Mouse (Mus musculus): ENCODE measurements around the gene Wdr95. TPM values are rescaled to one million over a fixed set of nuclear protein-coding genes. Genes with fewer than 3 reads are reported as not detected.

Gene Wdr95
- polyA plus RNA-seq, 1 experiment from 2014 or later = not detected

- no peaks in the 10 kb centered on the region for H3K27me3 ChIP-seq
- H3K4me2 ChIP-seq = no peak overlapping the region
- WGBS (ENCODE audit: insufficient replicate concordance) = 57% methylated on average over 8 of the region's 8 CpGs
- 0 out of 2 replicates have a peak, but pooled peaks cover 7% of the 10 kb centered on the region for H3K4me1 ChIP-seq (replicated peaks)
- no peaks in the 10 kb centered on the region for H3K9me3 ChIP-seq (replicated peaks)
- no peak for ATAC-seq (ENCODE audit: insufficient read depth)
- no peaks in the 10 kb centered on the region for H3K36me3 ChIP-seq (replicated peaks)
- H3K9ac ChIP-seq = no peak overlapping the region
- no peak overlapping the region for H3K27ac ChIP-seq (replicated peaks)
- no peak overlapping the region for H3K4me3 ChIP-seq (replicated peaks)
Measured at GRCm38 (mm10) chr5:149584154-149584655, 55.7 kb downstream of the Wdr95 start.

- H3K9me3 ChIP-seq (replicated peaks) = no peaks in the 10 kb centered on the region
- H3K9ac ChIP-seq = no peak overlapping the region
- 45% methylated on average over 1 of the region's 1 CpGs for WGBS (ENCODE audit: insufficient replicate concordance)
- no peaks in the 10 kb centered on the region for H3K27me3 ChIP-seq
- H3K27ac ChIP-seq (replicated peaks) = no peak overlapping the region
- H3K4me3 ChIP-seq (replicated peaks) = no peak overlapping the region
- no peak for ATAC-seq (ENCODE audit: insufficient read depth)
- H3K4me1 ChIP-seq (replicated peaks) = 0 out of 2 replicates have a peak, but pooled peaks cover 7% of the 10 kb centered on the region
- no peak overlapping the region for H3K4me2 ChIP-seq
- H3K36me3 ChIP-seq (replicated peaks) = no peaks in the 10 kb centered on the region
Measured at GRCm38 (mm10) chr5:149585231-149585630, 56.8 kb downstream of the Wdr95 start.

DNA sequence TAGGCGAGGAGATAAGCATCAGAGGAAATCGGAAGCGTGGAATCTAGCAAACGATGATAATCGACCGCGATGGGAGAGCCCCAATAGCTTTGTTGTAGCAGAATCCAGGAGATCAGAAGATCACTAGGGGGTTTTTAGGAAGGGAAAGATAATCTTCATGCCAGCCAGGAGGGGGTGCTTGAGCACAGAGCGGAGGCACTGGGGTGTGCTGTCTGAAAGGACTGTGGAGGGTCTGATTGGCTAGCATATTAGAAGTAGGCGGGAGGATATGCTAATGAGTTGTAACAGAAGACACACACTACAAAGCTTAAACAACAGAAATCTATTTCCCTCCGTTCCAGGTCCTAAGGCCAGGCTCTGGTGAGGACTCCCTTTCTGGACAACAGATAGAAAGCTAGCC lies 57.4 kb downstream of the Wdr95 start:
- Histone ChIP-seq H3K27ac (replicated peaks) (no peak overlapping the region), H3K9me3 (replicated peaks) (no peaks in the 10 kb centered on the region), H3K4me3 (replicated peaks) (no peak overlapping the region), H3K4me2 (no peak overlapping the region), H3K36me3 (replicated peaks) (no peaks in the 10 kb centered on the region), H3K27me3 (no peaks in the 10 kb centered on the region), H3K4me1 (replicated peaks) (0 out of 2 replicates have a peak, but pooled peaks cover 7% of the 10 kb centered on the region), H3K9ac (no peak overlapping the region)
- ATAC-seq (ENCODE audit: insufficient read depth) = no peak
- WGBS (ENCODE audit: insufficient replicate concordance) = 52% methylated on average over 10 of the region's 10 CpGs

DNA sequence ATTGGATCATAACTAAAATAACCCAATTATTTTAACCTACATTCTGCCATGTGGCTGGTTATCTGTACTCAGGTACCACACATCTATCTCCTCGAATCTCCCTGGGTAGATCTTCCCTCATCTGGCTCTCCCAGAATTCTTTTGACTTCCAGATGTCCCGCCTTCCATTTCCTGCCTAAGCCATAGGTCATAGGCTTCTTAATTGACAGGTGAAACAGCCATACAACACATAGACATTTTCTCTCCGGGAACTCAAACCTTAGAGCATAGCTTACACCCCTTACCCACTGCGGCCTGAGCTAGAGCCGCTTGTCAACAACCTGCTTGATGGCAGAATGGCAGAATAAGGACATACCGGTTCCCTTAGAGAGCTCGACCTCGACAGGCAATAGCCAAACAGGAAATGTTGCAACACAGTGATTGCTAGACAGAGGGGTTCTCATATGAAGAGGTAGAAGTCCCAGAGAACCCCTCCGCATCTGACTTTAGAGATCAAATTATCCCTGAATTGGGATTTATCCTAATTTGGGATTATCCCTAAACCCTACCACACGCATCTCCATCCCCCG lies 58.9 kb downstream of the Wdr95 start:
- Histone ChIP-seq H3K9me3 (replicated peaks) (no peaks in the 10 kb centered on the region), H3K36me3 (replicated peaks) (no peaks in the 10 kb centered on the region), H3K4me3 (replicated peaks) (no peak overlapping the region), H3K9ac (no peak overlapping the region), H3K27me3 (no peaks in the 10 kb centered on the region), H3K4me1 (replicated peaks) (0 out of 2 replicates have a peak, but pooled peaks cover 7% of the 10 kb centered on the region), H3K27ac (replicated peaks) (no peak overlapping the region), H3K4me2 (no peak overlapping the region)
- 35% methylated on average over 11 of the region's 11 CpGs for WGBS (ENCODE audit: insufficient replicate concordance)
- ATAC-seq (ENCODE audit: insufficient read depth) = no peak

DNA sequence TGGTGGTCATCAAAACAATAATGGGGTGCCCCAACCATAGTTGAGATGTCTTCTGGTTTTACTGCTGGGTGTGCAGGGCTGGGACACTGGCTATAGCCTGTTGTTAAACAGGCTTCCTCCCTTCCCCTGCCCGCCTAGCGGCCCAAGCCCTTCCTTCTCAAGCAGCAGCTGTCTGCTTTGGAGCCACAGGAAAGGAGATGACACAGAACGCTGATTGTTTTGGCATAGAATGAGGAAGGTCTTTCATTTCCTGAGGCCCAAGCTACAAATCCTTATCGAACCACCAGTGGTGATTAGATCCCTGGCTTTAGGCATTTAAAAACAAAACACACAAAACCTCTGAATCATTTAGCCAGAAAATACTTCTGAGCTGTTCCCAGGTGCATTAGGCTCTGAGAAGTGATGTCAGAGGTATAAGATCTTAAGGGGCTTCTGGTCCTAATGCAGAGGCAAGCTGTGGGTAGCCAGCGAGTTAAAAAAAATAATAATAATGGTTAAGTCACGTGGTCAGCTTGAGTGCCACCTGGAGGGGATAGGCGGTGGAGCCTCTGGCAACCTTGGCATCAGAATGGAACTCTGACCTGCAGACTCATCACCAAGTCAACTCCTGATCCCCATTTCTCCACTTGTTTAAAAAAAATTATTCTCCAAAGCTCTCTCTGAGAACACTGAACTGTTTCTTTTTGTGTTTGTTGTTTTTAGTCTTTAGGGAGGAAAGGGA lies 60.5 kb downstream of the Wdr95 start:
- no peak overlapping the region for H3K27ac ChIP-seq (replicated peaks)
- H3K9me3 ChIP-seq (replicated peaks) = no peaks in the 10 kb centered on the region
- no peak overlapping the region for H3K9ac ChIP-seq
- 0 out of 2 replicates have a peak, but pooled peaks cover 7% of the 10 kb centered on the region for H3K4me1 ChIP-seq (replicated peaks)
- no peaks in the 10 kb centered on the region for H3K36me3 ChIP-seq (replicated peaks)
- WGBS (ENCODE audit: insufficient replicate concordance) = 15% methylated on average over 7 of the region's 7 CpGs
- no peak for ATAC-seq (ENCODE audit: insufficient read depth)
- H3K4me2 ChIP-seq = no peak overlapping the region
- no peak overlapping the region for H3K4me3 ChIP-seq (replicated peaks)
- H3K27me3 ChIP-seq = no peaks in the 10 kb centered on the region

DNA sequence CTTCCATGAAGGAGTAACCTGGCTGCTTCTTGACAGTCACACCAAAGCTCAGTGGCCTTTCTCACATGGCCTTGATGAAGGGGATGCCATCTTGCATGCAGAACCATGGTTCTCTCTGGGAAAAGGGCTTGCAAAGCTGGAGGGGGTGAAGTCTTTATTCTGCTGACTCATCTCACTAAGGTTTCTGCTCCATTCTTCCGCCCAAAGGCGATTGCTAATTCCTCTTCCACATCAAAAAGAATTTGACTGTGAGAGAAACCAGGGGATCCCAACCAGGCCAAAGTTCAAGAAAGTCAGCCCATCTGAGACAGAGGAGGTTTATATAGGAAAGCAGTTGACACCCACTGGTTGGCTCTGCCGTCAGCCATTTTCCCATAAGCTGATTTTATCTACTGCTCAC lies 61.5 kb downstream of the Wdr95 start:
- Histone ChIP-seq H3K4me2 (no peak overlapping the region), H3K27ac (replicated peaks) (no peak overlapping the region), H3K27me3 (no peaks in the 10 kb centered on the region), H3K36me3 (replicated peaks) (no peaks in the 10 kb centered on the region), H3K9ac (no peak overlapping the region), H3K4me3 (replicated peaks) (no peak overlapping the region), H3K4me1 (replicated peaks) (0 out of 2 replicates have a peak, but pooled peaks cover 7% of the 10 kb centered on the region), H3K9me3 (replicated peaks) (no peaks in the 10 kb centered on the region)
- no peak for ATAC-seq (ENCODE audit: insufficient read depth)
- 36% methylated on average over 3 of the region's 3 CpGs for WGBS (ENCODE audit: insufficient replicate concordance)

GRCm38 (mm10) chr5:149594215-149594614 lies 65.7 kb downstream of the Wdr95 start:
- Histone ChIP-seq H3K27ac (replicated peaks) (no peak overlapping the region), H3K9ac (no peak overlapping the region), H3K4me3 (replicated peaks) (no peak overlapping the region), H3K27me3 (no peaks in the 10 kb centered on the region), H3K9me3 (replicated peaks) (no peaks in the 10 kb centered on the region), H3K36me3 (replicated peaks) (no peaks in the 10 kb centered on the region), H3K4me1 (replicated peaks) (no peaks in the 10 kb centered on the region), H3K4me2 (no peak overlapping the region)
- 54% methylated on average over 3 of the region's 3 CpGs for WGBS (ENCODE audit: insufficient replicate concordance)
- no peak for ATAC-seq (ENCODE audit: insufficient read depth)

DNA sequence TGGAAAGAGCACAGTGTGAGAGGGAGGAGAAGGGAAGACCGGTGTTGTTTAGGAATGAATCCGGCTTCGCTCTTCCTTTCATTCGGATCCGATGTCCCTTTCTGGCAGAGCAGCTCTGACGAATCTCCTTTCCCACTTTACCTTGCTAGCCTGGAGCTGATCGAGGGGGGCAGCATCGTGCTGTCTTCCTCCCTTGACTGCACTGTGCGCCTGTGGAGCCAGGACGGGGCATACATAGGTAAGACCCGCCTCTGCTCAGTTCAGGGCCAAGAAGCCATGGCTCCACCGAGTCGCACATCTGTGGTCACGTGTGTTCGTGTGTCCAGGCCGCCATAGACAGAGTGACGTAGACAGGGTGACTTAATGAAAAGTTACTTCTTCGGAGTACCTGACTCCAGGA lies 68.9 kb downstream of the Wdr95 start:
- H3K9ac ChIP-seq = no peak overlapping the region
- H3K4me2 ChIP-seq = no peak overlapping the region
- H3K9me3 ChIP-seq (replicated peaks) = no peaks in the 10 kb centered on the region
- 42% methylated on average over 18 of the region's 18 CpGs for WGBS (ENCODE audit: insufficient replicate concordance)
- H3K4me3 ChIP-seq (replicated peaks) = no peak overlapping the region
- H3K36me3 ChIP-seq (replicated peaks) = no peaks in the 10 kb centered on the region
- no peaks in the 10 kb centered on the region for H3K27me3 ChIP-seq
- no peak overlapping the region for H3K27ac ChIP-seq (replicated peaks)
- no peak for ATAC-seq (ENCODE audit: insufficient read depth)
- no peaks in the 10 kb centered on the region for H3K4me1 ChIP-seq (replicated peaks)

- H3K27ac ChIP-seq (replicated peaks) = no peak overlapping the region
- H3K9me3 ChIP-seq (replicated peaks) = no peaks in the 10 kb centered on the region
- 76% methylated on average over 3 of the region's 3 CpGs for WGBS (ENCODE audit: insufficient replicate concordance)
- H3K9ac ChIP-seq = no peak overlapping the region
- no peak for ATAC-seq (ENCODE audit: insufficient read depth)
- H3K27me3 ChIP-seq = no peaks in the 10 kb centered on the region
- H3K4me3 ChIP-seq (replicated peaks) = no peak overlapping the region
- H3K4me2 ChIP-seq = no peak overlapping the region
- no peaks in the 10 kb centered on the region for H3K4me1 ChIP-seq (replicated peaks)
- H3K36me3 ChIP-seq (replicated peaks) = no peaks in the 10 kb centered on the region
Measured at GRCm38 (mm10) chr5:149601996-149602395, 73.5 kb downstream of the Wdr95 start.

DNA sequence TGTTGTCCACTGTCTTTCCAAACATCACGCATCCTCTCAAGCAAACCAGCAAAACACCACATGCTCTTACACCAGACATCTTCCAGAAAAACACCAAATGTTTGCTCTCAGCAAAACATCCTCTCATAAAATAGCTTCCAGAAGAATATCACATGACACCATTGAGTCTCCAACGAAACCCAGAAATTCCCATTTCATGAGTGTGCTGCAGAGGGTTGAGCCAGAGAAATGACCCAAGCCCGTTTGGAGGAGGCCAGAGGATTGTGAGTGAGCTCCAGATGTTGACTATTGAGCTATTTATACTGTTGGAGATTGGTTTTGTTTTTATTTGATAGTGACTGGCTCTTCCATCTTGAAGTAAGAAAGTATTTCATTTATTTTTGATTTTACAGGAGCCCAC lies 74.8 kb downstream of the Wdr95 start:
- no peak for ATAC-seq (ENCODE audit: insufficient read depth)
- Histone ChIP-seq H3K9ac (no peak overlapping the region), H3K36me3 (replicated peaks) (no peaks in the 10 kb centered on the region), H3K27ac (replicated peaks) (no peak overlapping the region), H3K4me3 (replicated peaks) (no peak overlapping the region), H3K4me2 (no peak overlapping the region), H3K4me1 (replicated peaks) (no peaks in the 10 kb centered on the region), H3K9me3 (replicated peaks) (no peaks in the 10 kb centered on the region), H3K27me3 (no peaks in the 10 kb centered on the region)
- WGBS (ENCODE audit: insufficient replicate concordance) = 61% methylated on average over 3 of the region's 3 CpGs

- no peaks in the 10 kb centered on the region for H3K36me3 ChIP-seq (replicated peaks)
- no peaks in the 10 kb centered on the region for H3K27me3 ChIP-seq
- ATAC-seq (ENCODE audit: insufficient read depth) = no peak
- no peaks in the 10 kb centered on the region for H3K9me3 ChIP-seq (replicated peaks)
- H3K27ac ChIP-seq (replicated peaks) = no peak overlapping the region
- 66% methylated on average over 8 of the region's 8 CpGs for whole genome bisulfite sequencing (ENCODE audit: insufficient replicate concordance)
- no peak overlapping the region for H3K4me3 ChIP-seq (replicated peaks)
- H3K9ac ChIP-seq = no peak overlapping the region
- H3K4me2 ChIP-seq = no peak overlapping the region
- no peaks in the 10 kb centered on the region for H3K4me1 ChIP-seq (replicated peaks)
Measured at GRCm38 (mm10) chr5:149607083-149607720, 78.7 kb downstream of the Wdr95 start.

Measured in liver, embryonic 15.5 days (tissue).